Mouse (Mus musculus) ES-E14 (cell line): ENCODE data around the gene Cidec. TPM values are rescaled to one million over a fixed set of nuclear protein-coding genes. Genes with fewer than 3 reads are reported as not detected.

Experiments
- DNase-seq: peaks from one replicate; pipeline ENCODE4 v3.0.0-alpha.2; 2013; ENCODE audit warnings: low read depth, low spot score
- H3K27ac ChIP-seq: 2 replicates; pipeline ENCODE4 v1.5.1; 2012; ENCODE audit warnings: low read depth, mild to moderate bottlenecking, low read length, moderate library complexity, mixed read lengths; ENCODE audit not compliant: poor library complexity, insufficient read depth, severe bottlenecking
- H3K36me3 ChIP-seq: 2 replicates; pipeline ENCODE4 v1.6.1; 2012; ENCODE audit warnings: mild to moderate bottlenecking, low read length, moderate library complexity, mixed read lengths; ENCODE audit not compliant: control insufficient read depth, poor library complexity, insufficient read depth, severe bottlenecking
- H3K4me1 ChIP-seq, 2 experiments: fragments of 150-350 bp in 1 of 2; sonication (generic) in 1 of 2; 2 replicates each; pipeline ENCODE4 v1.6.1; 2012; ENCODE audit warnings: low read length in 2 of 2, mild to moderate bottlenecking in 1 of 2, mixed read lengths in 1 of 2; ENCODE audit not compliant: control insufficient read depth in 2 of 2, insufficient read depth in 2 of 2, poor library complexity in 1 of 2
- H3K4me3 ChIP-seq, 2 experiments: fragments of 150-350 bp in 1 of 2; sonication (generic) in 1 of 2; 2 replicates each; pipeline ENCODE4 v1.5.1; 2012; ENCODE audit warnings: low read length in 2 of 2, low read depth in 1 of 2, mild to moderate bottlenecking in 1 of 2, mixed read lengths in 1 of 2; ENCODE audit not compliant: insufficient read depth in 1 of 2, poor library complexity in 1 of 2, severe bottlenecking in 1 of 2
- H3K9ac ChIP-seq: 2 replicates; pipeline ENCODE4 v1.6.1; 2012; ENCODE audit warnings: low read depth, mild to moderate bottlenecking, low read length, mixed read lengths; ENCODE audit not compliant: poor library complexity, insufficient read depth, severe bottlenecking
- H3K9me3 ChIP-seq: fragments of 150-350 bp; sonication (generic); 2 replicates; pipeline ENCODE4 v1.6.1; 2012; ENCODE audit warnings: low read depth, mild to moderate bottlenecking, low read length; ENCODE audit not compliant: control insufficient read depth, insufficient read depth
- CHD2 ChIP-seq: IDR thresholded peaks from 2 replicates; pipeline ENCODE4 v1.6.1; 2014; ENCODE audit warnings: mild to moderate bottlenecking, low read depth, low read length, inconsistent platforms
- HCFC1 ChIP-seq: IDR thresholded peaks from 2 replicates; pipeline ENCODE4 v1.6.1; 2012; ENCODE audit warnings: low read length, inconsistent platforms, borderline replicate concordance; ENCODE audit not compliant: insufficient read depth
- MAFK ChIP-seq: IDR thresholded peaks from 2 replicates; pipeline ENCODE4 v1.6.1; 2014; ENCODE audit warnings: mild to moderate bottlenecking, low read depth, low read length, inconsistent platforms; ENCODE audit not compliant: insufficient read depth
- ZC3H11A ChIP-seq: IDR thresholded peaks from 2 replicates; pipeline ENCODE4 v1.6.1; 2012; ENCODE audit warnings: low read depth, mild to moderate bottlenecking, inconsistent platforms, low read length, borderline replicate concordance
- ZNF384 ChIP-seq: IDR thresholded peaks from 2 replicates; pipeline ENCODE4 v1.6.1; 2012; ENCODE audit warnings: low read depth, low read length, inconsistent platforms
- in situ Hi-C, 2 experiments: fragments of 600-800 bp; cut with MboI; formaldehyde crosslinking; loops; one replicate each; pipeline ENCODE4 v1.15.1; 2025; ENCODE audit warnings: low sequenced_read_pairs in 2 of 2, inconsistent platforms in 1 of 2; ENCODE audit not compliant: unreplicated experiment in 2 of 2
- total RNA-seq: library from RNA; depleted of rRNA; stranded (reverse); fragments of 300-350 nt; gene quantifications from 2 replicates; pipeline ENCODE4 v1.2.3, GENCODE M21; 2012

The Cidec gene
- total RNA-seq, 1 experiment = 0.45 TPM

GRCm38 (mm10) chr6:113427397-113427796, 8.2 kb downstream of the Cidec start:
- in situ Hi-C loops = no loop called here
- Histone ChIP-seq H3K36me3 (no peaks in the 10 kb centered on the region), H3K4me3 (no peak overlapping the region), H3K9ac (no peak overlapping the region), H3K9me3 (no peaks in the 10 kb centered on the region), H3K4me1 (0 out of 4 replicates have a peak, but pooled peaks cover 0 to 2% of the 10 kb centered on the region in 2 experiments), H3K27ac (no peak overlapping the region)
- TF ChIP-seq MAFK = no peak
- TF ChIP-seq HCFC1 = no peak
- no peak for TF ChIP-seq ZNF384
- TF ChIP-seq CHD2 = no peak
- TF ChIP-seq ZC3H11A = no peak; the same call in 1 of the 2 replicates
- peak; percentile 82 for DNase-seq

- in situ Hi-C loops = no loop called here
- 0 out of 4 replicates have a peak, but pooled peaks cover 0 to 2% of the 10 kb centered on the region in 2 experiments for H3K4me1 ChIP-seq
Observed at GRCm38 (mm10) chr6:113426696-113427095, 8.9 kb downstream of the Cidec start.

GRCm38 (mm10) chr6:113424187-113424586, 11.4 kb downstream of the Cidec start:
- TF ChIP-seq ZNF384 (no peak), ZC3H11A (no peak), HCFC1 (no peak), CHD2 (no peak), MAFK (no peak)
- H3K27ac ChIP-seq = no peak overlapping the region

More at GRCm38 (mm10) chr6:113426696-113427095, 8.9 kb downstream of the Cidec start:
- TF ChIP-seq ZC3H11A = no peak
- TF ChIP-seq HCFC1 = no peak
- TF ChIP-seq MAFK = no peak
- no peak for TF ChIP-seq CHD2
- no peak for TF ChIP-seq ZNF384
- Histone ChIP-seq H3K9me3 (no peaks in the 10 kb centered on the region), H3K4me3 (no peak overlapping the region), H3K9ac (no peak overlapping the region), H3K27ac (no peak overlapping the region), H3K36me3 (no peaks in the 10 kb centered on the region)
- DNase-seq = no peak

GRCm38 (mm10) chr6:113423000-113423399, 12.6 kb downstream of the Cidec start:
- in situ Hi-C loops = no loop called here
- H3K4me1 ChIP-seq = peaks cover 0 to 4% of the 10 kb centered on the region in 2 experiments; a peak in 1 of 4 replicates
- DNase-seq = no peak
- no peak overlapping the region for H3K4me3 ChIP-seq
- no peak overlapping the region for H3K9ac ChIP-seq
- H3K9me3 ChIP-seq = no peaks in the 10 kb centered on the region
- TF ChIP-seq ZNF384 (no peak), ZC3H11A (no peak), CHD2 (no peak), MAFK (no peak), HCFC1 (no peak)
- no peak overlapping the region for H3K27ac ChIP-seq
- no peaks in the 10 kb centered on the region for H3K36me3 ChIP-seq

More at GRCm38 (mm10) chr6:113424187-113424586, 11.4 kb downstream of the Cidec start:
- 0 out of 4 replicates have a peak, but pooled peaks cover 0 to 2% of the 10 kb centered on the region in 2 experiments for H3K4me1 ChIP-seq
- in situ Hi-C loops = no loop called here
- H3K4me3 ChIP-seq = no peak overlapping the region
- no peak overlapping the region for H3K9ac ChIP-seq
- no peak for DNase-seq
- H3K9me3 ChIP-seq = no peaks in the 10 kb centered on the region
- H3K36me3 ChIP-seq = no peaks in the 10 kb centered on the region
